Mouse (Mus musculus) cerebellum, adult 2 months (tissue): ENCODE results near the gene Smad3.

Experiments used
- CTCF ChIP-seq: fragments of 200-500 bp; IDR thresholded peaks from 2 replicates; pipeline ENCODE4 v1.5.1; 2011; ENCODE audit warnings: low read depth, mild to moderate bottlenecking, control low read depth, low read length, moderate library complexity, borderline replicate concordance; ENCODE audit not compliant: insufficient read depth
- POLR2A ChIP-seq: fragments of 200-500 bp; IDR thresholded peaks from 2 replicates; pipeline ENCODE4 v1.6.1; 2011; ENCODE audit warnings: low read length, control low read depth, borderline replicate concordance; ENCODE audit not compliant: insufficient read depth

GRCm38 (mm10) chr9:63613569-63613968, 144.2 kb downstream of the Smad3 start:
- TF ChIP-seq CTCF (no peak), POLR2A (no peak)
